Mouse (Mus musculus) yolk sac, embryonic 10.5 days (tissue): ENCODE measurements around the gene Slc9a8.

ENCODE experiments used
- DNase-seq: peaks from one replicate; pipeline ENCODE4 v3.0.0-alpha.2; 2017; ENCODE audit warnings: low spot score

Slc9a8 gene

GRCm38 (mm10) chr2:167510485-167510884 lies 89.0 kb downstream of the Slc9a8 start:
- no peak for DNase-seq

GRCm38 (mm10) chr2:167512365-167512764 lies 90.9 kb downstream of the Slc9a8 start:
- DNase-seq, result no peak

- no peak for DNase-seq
Measured at GRCm38 (mm10) chr2:167512970-167513369, 91.5 kb downstream of the Slc9a8 start.

- no peak for DNase-seq
Measured at GRCm38 (mm10) chr2:167514641-167515040, 93.1 kb downstream of the Slc9a8 start.

- DNase-seq, result no peak
Measured at GRCm38 (mm10) chr2:167515688-167516087, 94.2 kb downstream of the Slc9a8 start.

- DNase-seq, result no peak
Measured at GRCm38 (mm10) chr2:167519606-167520252, 98.2 kb downstream of the Slc9a8 start.
